Mouse (Mus musculus) neural tube, embryonic 12.5 days (tissue): ENCODE data around the gene Arr3. TPM values are rescaled to one million over a fixed set of nuclear protein-coding genes. Genes with fewer than 3 reads are reported as not detected.
A peak's percentile ranks its signal among the peaks of the same experiment; 100 is the strongest.

ENCODE experiments used
- ATAC-seq: fragments of 200-750 bp; cut with Nextera tagmentation; 2 replicates; pipeline ENCODE4 v1.8.0; 2017; ENCODE audit warnings: low read depth, mild to moderate bottlenecking, moderate TSS enrichment, moderate library complexity; ENCODE audit not compliant: low FRiP score
- H3K27ac ChIP-seq: fragments of 300-500 bp; sonication (generic); 2 replicates; pipeline ENCODE4 v1.5.1; 2016
- H3K27me3 ChIP-seq: fragments of 300-500 bp; sonication (generic); replicated peaks from 2 replicates; pipeline ENCODE4 v1.6.1; 2016; ENCODE audit warnings: mild to moderate bottlenecking
- H3K36me3 ChIP-seq: fragments of 300-500 bp; sonication (generic); 2 replicates; pipeline ENCODE4 v1.6.1; 2016; ENCODE audit warnings: mild to moderate bottlenecking
- H3K4me1 ChIP-seq: fragments of 300-500 bp; sonication (generic); 2 replicates; pipeline ENCODE4 v1.6.1; 2016
- H3K4me2 ChIP-seq: fragments of 300-500 bp; sonication (generic); replicated peaks from 2 replicates; pipeline ENCODE4 v1.6.1; 2016; ENCODE audit warnings: mild to moderate bottlenecking
- H3K4me3 ChIP-seq: fragments of 300-500 bp; sonication (generic); 2 replicates; pipeline ENCODE4 v1.5.1; 2016
- H3K9ac ChIP-seq: fragments of 300-500 bp; sonication (generic); 2 replicates; pipeline ENCODE4 v1.6.1; 2016; ENCODE audit warnings: mild to moderate bottlenecking
- H3K9me3 ChIP-seq: fragments of 300-500 bp; sonication (generic); 2 replicates; pipeline ENCODE4 v1.6.1; 2016; ENCODE audit warnings: mild to moderate bottlenecking
- WGBS: fragments of 180-500 bp; shearing (Covaris S2); methylation state at CpG from one replicate; pipeline ENCODE4 v1.1.7; 2016; 5-methylcytosine and 5-hydroxymethylcytosine counted together
- polyA plus RNA-seq: library from polyadenylated mRNA; unstranded; fragments of >200 nt; fragmentation: Nextera tagmentation; extraction: Ambion mirVana; gene quantifications from 2 replicates; pipeline ENCODE4 v1.2.1, GENCODE M21; 2016

Arr3 gene
- polyA plus RNA-seq, 1 experiment from 2014 or later, result not detected

DNA sequence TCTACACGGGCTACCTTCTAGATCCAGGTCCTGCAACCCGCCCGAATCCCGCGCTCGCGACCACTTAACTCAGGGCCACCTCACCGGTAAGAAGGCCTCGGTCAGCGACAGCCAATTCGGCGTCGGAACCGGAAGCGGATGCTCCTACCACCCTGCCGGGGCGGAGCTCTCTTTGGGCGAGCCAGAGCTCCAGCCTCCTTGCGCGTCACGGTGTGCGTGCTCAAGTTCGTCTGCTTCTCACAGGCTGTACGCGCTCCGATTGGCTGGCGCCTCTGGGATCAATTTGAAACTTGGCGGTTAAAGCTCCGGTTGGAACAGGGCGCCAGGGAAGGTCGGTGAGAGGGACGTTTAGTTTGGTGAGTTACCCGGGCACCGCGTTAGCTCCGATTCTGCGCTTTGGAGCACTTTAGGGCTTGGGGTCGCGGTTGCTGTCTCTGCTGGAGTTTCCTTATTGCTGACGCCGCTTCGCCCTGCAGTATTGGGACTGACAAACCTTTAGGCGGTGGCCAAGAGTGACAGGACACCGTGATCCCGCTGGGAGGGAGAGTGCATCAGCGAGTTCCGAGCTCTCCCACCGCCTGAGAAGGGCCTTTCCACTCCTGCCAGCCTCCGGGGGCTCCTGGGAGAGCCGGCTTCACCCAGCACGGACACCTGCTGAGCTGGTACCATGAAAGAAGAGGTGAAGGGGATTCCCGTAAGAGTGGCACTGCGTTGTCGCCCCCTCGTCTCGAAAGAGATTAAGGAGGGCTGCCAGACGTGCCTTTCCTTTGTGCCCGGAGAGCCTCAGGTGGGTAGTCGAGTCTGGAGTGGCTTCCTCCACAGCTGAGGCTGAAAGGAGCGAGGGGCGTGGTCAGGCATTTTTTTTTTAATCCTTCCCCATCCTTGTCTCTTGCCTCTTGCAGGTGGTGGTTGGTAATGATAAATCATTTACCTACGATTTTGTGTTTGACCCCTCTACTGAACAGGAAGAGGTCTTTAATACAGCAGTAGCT, 20.8 kb downstream of the Arr3 start, which contains the start of gene Pdzd11:
Pdzd11 (minus strand) TSS at position 767 of the 992 bp plus-strand sequence.
- H3K27ac ChIP-seq, result no peak within 1 kb of the TSS
- 23% methylated on average over 62 of the region's 62 CpGs for WGBS

DNA sequence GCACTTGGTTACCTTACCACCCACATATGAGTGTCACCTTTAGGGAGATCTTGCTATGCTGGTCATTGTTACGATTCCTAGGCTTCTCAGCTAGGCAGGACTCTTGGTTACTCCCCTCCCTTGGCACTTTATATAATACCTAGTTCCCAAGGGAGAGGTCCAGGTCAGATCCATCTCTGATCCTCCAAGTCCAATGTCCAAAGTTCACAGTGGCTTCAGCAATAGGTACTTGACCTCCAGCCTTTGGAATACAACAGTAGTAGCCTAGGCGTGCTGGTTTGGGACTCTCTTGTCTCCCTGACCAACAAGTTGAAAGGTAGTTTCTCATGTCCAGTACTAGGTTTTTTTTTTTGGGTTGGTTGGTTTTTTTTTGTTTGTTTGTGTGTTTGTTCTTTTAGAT, 23.8 kb downstream of the Arr3 start:
- H3K27me3 ChIP-seq, result no peaks in the 10 kb centered on the region
- WGBS, result 90% methylated on average over 2 of the region's 2 CpGs
- no peak overlapping the region for H3K27ac ChIP-seq
- ATAC-seq, result no peak
- H3K4me1 ChIP-seq, result no peaks in the 10 kb centered on the region
- no peaks in the 10 kb centered on the region for H3K9me3 ChIP-seq
- no peak overlapping the region for H3K4me2 ChIP-seq
- no peaks in the 10 kb centered on the region for H3K36me3 ChIP-seq
- H3K4me3 ChIP-seq, result no peak overlapping the region
- no peak overlapping the region for H3K9ac ChIP-seq

More for the DNA sequence above, 20.8 kb downstream of the Arr3 start, which contains the start of gene Pdzd11:
- ATAC-seq, result peak; percentile 100
- Histone ChIP-seq H3K9ac (peak within 1 kb of the TSS; percentile 61), H3K36me3 (0 out of 2 replicates have a peak, but pooled peaks cover 4% of the 10 kb centered on the region), H3K4me2 (peak within 1 kb of the TSS; percentile 72), H3K4me1 (no peaks in the 10 kb centered on the region), H3K27me3 (no peaks in the 10 kb centered on the region), H3K9me3 (no peaks in the 10 kb centered on the region), H3K4me3 (peak within 1 kb of the TSS; percentile 49)

DNA sequence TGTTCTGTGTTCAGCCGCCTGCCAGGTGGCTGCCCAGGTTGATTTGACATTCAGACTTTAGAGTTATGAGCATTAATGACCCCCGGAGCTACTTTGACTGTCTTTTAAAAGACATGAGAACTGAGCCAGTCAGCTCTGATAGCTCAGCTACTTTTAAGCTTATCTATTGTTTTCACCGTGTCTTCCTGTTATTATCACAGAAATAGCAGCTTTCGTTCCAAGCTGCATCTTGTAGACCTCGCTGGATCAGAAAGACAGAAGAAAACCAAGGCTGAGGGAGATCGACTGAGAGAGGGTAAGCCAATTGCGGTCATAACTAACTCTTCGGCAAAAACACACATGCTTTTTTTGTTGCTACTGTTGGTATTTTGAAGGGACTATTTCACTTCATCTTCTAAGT, 33.2 kb downstream of the Arr3 start:
- no peak overlapping the region for H3K4me2 ChIP-seq
- no peaks in the 10 kb centered on the region for H3K36me3 ChIP-seq
- ATAC-seq, result no peak
- H3K4me1 ChIP-seq, result no peaks in the 10 kb centered on the region
- H3K9me3 ChIP-seq, result no peaks in the 10 kb centered on the region
- H3K4me3 ChIP-seq, result no peak overlapping the region
- no peaks in the 10 kb centered on the region for H3K27me3 ChIP-seq
- WGBS, result 90% methylated on average over 8 of the region's 8 CpGs
- no peak overlapping the region for H3K27ac ChIP-seq
- H3K9ac ChIP-seq, result no peak overlapping the region

DNA sequence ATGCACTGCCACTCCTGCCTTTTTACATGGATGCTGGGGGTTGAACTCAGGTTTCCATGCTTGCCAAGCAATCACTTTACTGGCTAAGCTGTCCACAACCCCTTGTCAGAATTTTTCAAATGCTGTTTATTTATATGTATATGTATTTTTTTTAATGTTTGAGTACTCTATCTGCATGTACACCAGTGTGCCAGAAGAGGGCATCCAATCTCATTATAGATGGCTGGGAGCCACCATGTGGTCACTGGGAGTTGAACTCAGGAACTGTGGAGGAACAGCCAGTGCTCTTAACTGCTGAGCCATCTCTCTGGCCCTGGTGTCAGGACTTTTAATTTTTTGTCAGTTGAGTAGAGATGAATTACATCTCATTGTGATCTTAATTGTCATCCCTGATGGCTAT, 47.6 kb downstream of the Arr3 start:
- H3K9ac ChIP-seq, result no peak overlapping the region
- no peaks in the 10 kb centered on the region for H3K4me1 ChIP-seq
- H3K27ac ChIP-seq, result no peak overlapping the region
- H3K4me3 ChIP-seq, result no peak overlapping the region
- ATAC-seq, result no peak
- no peaks in the 10 kb centered on the region for H3K36me3 ChIP-seq
- no peaks in the 10 kb centered on the region for H3K9me3 ChIP-seq
- H3K27me3 ChIP-seq, result no peaks in the 10 kb centered on the region
- H3K4me2 ChIP-seq, result no peak overlapping the region

DNA sequence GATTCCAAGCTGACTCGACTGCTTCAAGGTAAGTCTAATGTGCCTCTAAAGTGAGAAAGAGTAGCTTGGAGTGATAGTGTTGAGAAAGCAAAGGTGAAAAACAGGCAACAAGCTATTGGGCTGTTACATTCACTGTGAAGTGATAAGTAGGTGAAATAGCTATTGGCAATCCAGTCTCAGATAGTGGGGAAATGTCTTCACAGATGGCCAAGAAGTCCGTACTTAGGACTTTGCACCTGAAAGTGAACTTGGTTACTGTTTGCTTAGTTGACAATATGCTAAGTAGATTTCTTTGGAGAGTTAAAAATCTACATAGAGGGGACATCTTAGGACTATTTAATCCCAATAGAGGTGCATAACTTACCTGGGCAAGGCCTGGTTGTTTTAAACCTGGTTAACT, 59.5 kb downstream of the Arr3 start:
- Histone ChIP-seq H3K4me1 (no peaks in the 10 kb centered on the region), H3K4me3 (no peak overlapping the region), H3K27ac (no peak overlapping the region), H3K36me3 (no peaks in the 10 kb centered on the region), H3K27me3 (no peaks in the 10 kb centered on the region), H3K4me2 (no peak overlapping the region), H3K9me3 (no peaks in the 10 kb centered on the region), H3K9ac (no peak overlapping the region)
- 90% methylated on average over 2 of the region's 2 CpGs for WGBS
- ATAC-seq, result no peak

Other genes with a start within 250 kb of the Arr3 start
- not detected in 2 replicates for gene Otud6a, start 176.5 kb upstream of the Arr3 start, polyA plus RNA-seq
- 0.37 and 0.40 TPM in 2 replicates for gene Awat2, start 162.8 kb upstream of the Arr3 start, polyA plus RNA-seq
- gene Igbp1, start 111.2 kb upstream of the Arr3 start, polyA plus RNA-seq, result 30.9 and 32.2 TPM in 2 replicates
- gene Dgat2l6, start 80.7 kb upstream of the Arr3 start, polyA plus RNA-seq, result not detected in 2 replicates
- not detected in 2 replicates for gene Awat1, start 33.2 kb upstream of the Arr3 start, polyA plus RNA-seq
- gene P2ry4, start 10.6 kb upstream of the Arr3 start, polyA plus RNA-seq, result not detected in 2 replicates
- gene Kif4, start 20.2 kb downstream of the Arr3 start, polyA plus RNA-seq, result 24.2 and 25.3 TPM in 2 replicates
- gene Pdzd11, start 21.1 kb downstream of the Arr3 start, polyA plus RNA-seq, result 115 and 117 TPM in 2 replicates
- gene Gdpd2, start 124.4 kb downstream of the Arr3 start, polyA plus RNA-seq, result 8.7 and 10.7 TPM in 2 replicates
- gene Dlg3, start 162.2 kb downstream of the Arr3 start, polyA plus RNA-seq, result 11.6 and 13.7 TPM in 2 replicates